ENCODE assay signal across 12 mouse cellular contexts in genomic region chr12:110511201-110511600, GRCm38 (mm10).
DNase-seq lines count a peak whose midpoint lies in the region; ATAC-seq and TF ChIP-seq lines count a peak whose summit lies in the region.
"Had no signal": no experiment of that assay in that cellular context is flagged by ENCODE, and none has a peak within 500 bp of the region (broad histone marks: within the 10 kb centered on the region; RNA-seq: fewer than 3 reads in every experiment).

No protein-coding gene starts in this region.

- DNase-seq in cerebellum, postnatal 14 days, result peak; percentile 38 to 42
- DNase-seq in cerebellum, postnatal 4 days (ENCODE audit: low spot score in 2 of 2), result no peak
- no peak for DNase-seq in heart, postnatal 36 days
- DNase-seq in lung, postnatal 0 days (ENCODE audit: low spot score), result no peak
- DNase-seq in lung, adult 2 months, result no peak
- DNase-seq in adrenal gland, postnatal 25 days, result no peak
- DNase-seq: kidney, postnatal 14 days had no signal

- intact Hi-C loops in heart, postnatal 36 days (cut with DNase I), result no loop called here

- no peak for TF ChIP-seq POLR2A in lung, adult 2 months (IDR thresholded peaks at IDR 0.05; ENCODE audit: borderline replicate concordance, extremely low read depth, low read depth, low read length)

- no peak for TF ChIP-seq EP300 in lung, postnatal 0 days (IDR thresholded peaks at IDR 0.05)

- H3K4me2 ChIP-seq in heart, embryonic 15.5 days, result no peak overlapping the region
- no peak overlapping the region for H3K4me2 ChIP-seq in lung, postnatal 0 days (replicated peaks; ENCODE audit: low read depth, low read length)
- no peak overlapping the region for H3K4me2 ChIP-seq in stomach, embryonic 15.5 days

- WGBS in heart, embryonic 15.5 days, result 66% methylated on average over 12 of the region's 12 CpGs
- 76% methylated on average over 12 of the region's 12 CpGs for WGBS in lung, postnatal 0 days
- WGBS in lung, adult 2 months, result 61% methylated on average over 12 of the region's 12 CpGs
- 63% methylated on average over 12 of the region's 12 CpGs for WGBS in stomach, embryonic 15.5 days

- H3K4me1 ChIP-seq in heart, embryonic 15.5 days (replicated peaks), result peaks cover 66% of the 10 kb centered on the region
- peaks cover 20% of the 10 kb centered on the region for H3K4me1 ChIP-seq in lung, postnatal 0 days (ENCODE audit: insufficient read depth, low read depth, low read length)
- H3K4me1 ChIP-seq in lung, adult 2 months (ENCODE audit: control insufficient read depth, insufficient read depth, low read length), result peaks cover 34% of the 10 kb centered on the region
- H3K4me1 ChIP-seq in stomach, embryonic 15.5 days, result peaks cover 42% of the 10 kb centered on the region

- ATAC-seq in heart, embryonic 15.5 days (replicated peaks; ENCODE audit: insufficient number of reproducible peaks, insufficient read depth, low FRiP score, low read depth), result no peak
- ATAC-seq in lung, postnatal 0 days, result no peak
- ATAC-seq in stomach, embryonic 15.5 days (ENCODE audit: insufficient read depth, low FRiP score, low read depth), result no peak

- H3K27ac ChIP-seq in heart, embryonic 15.5 days, result peak overlapping the region; percentile 85
- H3K27ac ChIP-seq in lung, postnatal 0 days (ENCODE audit: low read length), result 0 out of 2 replicates have a peak overlapping the region, but pooled peaks have one; percentile 43
- H3K27ac ChIP-seq in stomach, embryonic 15.5 days, result peak overlapping the region; percentile 42
- H3K27ac ChIP-seq: forebrain, embryonic 10.5 days; liver, embryonic 14.5 days had no signal

- no peak for TF ChIP-seq CTCF in lung, postnatal 0 days (IDR thresholded peaks at IDR 0.05)
- no peak for TF ChIP-seq CTCF in lung, adult 2 months (IDR thresholded peaks at IDR 0.05; ENCODE audit: insufficient read depth, low read length)

- H3K36me3 ChIP-seq in heart, embryonic 15.5 days, result no peaks in the 10 kb centered on the region
- no peaks in the 10 kb centered on the region for H3K36me3 ChIP-seq in lung, postnatal 0 days (ENCODE audit: insufficient read depth, low read length)
- no peaks in the 10 kb centered on the region for H3K36me3 ChIP-seq in stomach, embryonic 15.5 days

- no peak overlapping the region for H3K4me3 ChIP-seq in heart, embryonic 15.5 days
- no peak overlapping the region for H3K4me3 ChIP-seq in lung, postnatal 0 days (ENCODE audit: low read depth, low read length)
- no peak overlapping the region for H3K4me3 ChIP-seq in lung, adult 2 months (replicated peaks; ENCODE audit: extremely low read depth, low read depth, low read length)
- H3K4me3 ChIP-seq in stomach, embryonic 15.5 days (replicated peaks), result no peak overlapping the region
- H3K4me3 ChIP-seq: forebrain, embryonic 10.5 days; left cerebral cortex, adult 2 months had no signal

- H3K9ac ChIP-seq in heart, embryonic 15.5 days, result no peak overlapping the region
- no peak overlapping the region for H3K9ac ChIP-seq in lung, postnatal 0 days (replicated peaks; ENCODE audit: low read depth)
- H3K9ac ChIP-seq in stomach, embryonic 15.5 days, result no peak overlapping the region
- H3K9ac ChIP-seq: liver, embryonic 14.5 days had no signal

- no peaks in the 10 kb centered on the region for H3K9me3 ChIP-seq in heart, embryonic 15.5 days (replicated peaks)
- no peaks in the 10 kb centered on the region for H3K9me3 ChIP-seq in lung, postnatal 0 days (ENCODE audit: low read length)
- H3K9me3 ChIP-seq in stomach, embryonic 15.5 days, result no peaks in the 10 kb centered on the region
- H3K9me3 ChIP-seq: forebrain, embryonic 10.5 days had no signal

- H3K27me3 ChIP-seq in heart, embryonic 15.5 days, result no peaks in the 10 kb centered on the region
- no peaks in the 10 kb centered on the region for H3K27me3 ChIP-seq in lung, postnatal 0 days (replicated peaks; ENCODE audit: insufficient read depth, low read length)
- no peaks in the 10 kb centered on the region for H3K27me3 ChIP-seq in stomach, embryonic 15.5 days (replicated peaks)

Comparison
In these comparisons a context has a peak if more than half of its experiments do, and no peak if none do; other contexts are left out.
1. DNase-seq: peak in cerebellum, postnatal 14 days (2 of 2); none in cerebellum, postnatal 4 days (0 of 2), heart, postnatal 36 days (0 of 2), lung, postnatal 0 days (single experiment), lung, adult 2 months (single experiment) and adrenal gland, postnatal 25 days (single experiment).
2. Peak in every context shown above with its lines, with median percentiles within 50 percentile points of each other: H3K27ac ChIP-seq.